Mouse (Mus musculus): ENCODE measurements around the gene Atp10a. TPM values are rescaled to one million over a fixed set of nuclear protein-coding genes. Genes with fewer than 3 reads are reported as not detected.

The Atp10a gene
- polyA plus RNA-seq, 1 experiment = 9.9 TPM

- Histone ChIP-seq H3K36me3 (ENCODE audit: control insufficient read depth, insufficient read depth, low read length, poor library complexity, severe bottlenecking) (no peaks in the 10 kb centered on the region), H3K4me1 (ENCODE audit: control insufficient read depth, insufficient read depth, low read length) (no peaks in the 10 kb centered on the region), H3K4me3 (ENCODE audit: low read depth, low read length) (no peak overlapping the region), H3K27ac (ENCODE audit: insufficient read depth, low read length) (no peak overlapping the region), H3K9ac (ENCODE audit: low read depth, poor library complexity, severe bottlenecking) (no peak overlapping the region), H3K27me3 (ENCODE audit: control insufficient read depth, insufficient read depth, low read length, poor library complexity, severe bottlenecking) (no peaks in the 10 kb centered on the region), H3K9me3 (replicated peaks; ENCODE audit: control insufficient read depth, insufficient read depth, low read length, poor library complexity, severe bottlenecking) (no peaks in the 10 kb centered on the region)
- no peak for TF ChIP-seq EP300 (IDR thresholded peaks at IDR 0.05; ENCODE audit: insufficient read depth, low read depth, low read length)
- TF ChIP-seq POLR2A (IDR thresholded peaks at IDR 0.05; ENCODE audit: insufficient read depth, low read length) = no peak
- TF ChIP-seq CTCF (IDR thresholded peaks at IDR 0.05; ENCODE audit: low read depth, low read length) = no peak
These were observed 98.6 kb downstream of the Atp10a start for GRCm38 (mm10) chr7:58754536-58754935.

GRCm38 (mm10) chr7:58755083-58755482 lies 99.1 kb downstream of the Atp10a start:
- no peaks in the 10 kb centered on the region for H3K4me1 ChIP-seq (ENCODE audit: control insufficient read depth, insufficient read depth, low read length)
- H3K9me3 ChIP-seq (replicated peaks; ENCODE audit: control insufficient read depth, insufficient read depth, low read length, poor library complexity, severe bottlenecking) = no peaks in the 10 kb centered on the region
- H3K27ac ChIP-seq (ENCODE audit: insufficient read depth, low read length) = no peak overlapping the region
- H3K4me3 ChIP-seq (ENCODE audit: low read depth, low read length) = no peak overlapping the region
- H3K36me3 ChIP-seq (ENCODE audit: control insufficient read depth, insufficient read depth, low read length, poor library complexity, severe bottlenecking) = no peaks in the 10 kb centered on the region
- TF ChIP-seq POLR2A (IDR thresholded peaks at IDR 0.05; ENCODE audit: insufficient read depth, low read length) (no peak), EP300 (IDR thresholded peaks at IDR 0.05; ENCODE audit: insufficient read depth, low read depth, low read length) (no peak), CTCF (IDR thresholded peaks at IDR 0.05; ENCODE audit: low read depth, low read length) (no peak)
- no peaks in the 10 kb centered on the region for H3K27me3 ChIP-seq (ENCODE audit: control insufficient read depth, insufficient read depth, low read length, poor library complexity, severe bottlenecking)
- no peak overlapping the region for H3K9ac ChIP-seq (ENCODE audit: low read depth, poor library complexity, severe bottlenecking)

GRCm38 (mm10) chr7:58755846-58756245 lies 99.9 kb downstream of the Atp10a start:
- no peak overlapping the region for H3K27ac ChIP-seq (ENCODE audit: insufficient read depth, low read length)
- H3K27me3 ChIP-seq (ENCODE audit: control insufficient read depth, insufficient read depth, low read length, poor library complexity, severe bottlenecking) = no peaks in the 10 kb centered on the region
- TF ChIP-seq CTCF (IDR thresholded peaks at IDR 0.05; ENCODE audit: low read depth, low read length) (no peak), EP300 (IDR thresholded peaks at IDR 0.05; ENCODE audit: insufficient read depth, low read depth, low read length) (no peak), POLR2A (IDR thresholded peaks at IDR 0.05; ENCODE audit: insufficient read depth, low read length) (no peak)
- H3K4me1 ChIP-seq (ENCODE audit: control insufficient read depth, insufficient read depth, low read length) = no peaks in the 10 kb centered on the region
- H3K4me3 ChIP-seq (ENCODE audit: low read depth, low read length) = no peak overlapping the region
- no peaks in the 10 kb centered on the region for H3K9me3 ChIP-seq (replicated peaks; ENCODE audit: control insufficient read depth, insufficient read depth, low read length, poor library complexity, severe bottlenecking)
- no peak overlapping the region for H3K9ac ChIP-seq (ENCODE audit: low read depth, poor library complexity, severe bottlenecking)
- no peaks in the 10 kb centered on the region for H3K36me3 ChIP-seq (ENCODE audit: control insufficient read depth, insufficient read depth, low read length, poor library complexity, severe bottlenecking)

- Histone ChIP-seq H3K27me3 (ENCODE audit: control insufficient read depth, insufficient read depth, low read length, poor library complexity, severe bottlenecking) (no peaks in the 10 kb centered on the region), H3K36me3 (ENCODE audit: control insufficient read depth, insufficient read depth, low read length, poor library complexity, severe bottlenecking) (no peaks in the 10 kb centered on the region), H3K4me3 (ENCODE audit: low read depth, low read length) (no peak overlapping the region), H3K4me1 (ENCODE audit: control insufficient read depth, insufficient read depth, low read length) (no peaks in the 10 kb centered on the region), H3K9me3 (replicated peaks; ENCODE audit: control insufficient read depth, insufficient read depth, low read length, poor library complexity, severe bottlenecking) (no peaks in the 10 kb centered on the region), H3K27ac (ENCODE audit: insufficient read depth, low read length) (no peak overlapping the region), H3K9ac (ENCODE audit: low read depth, poor library complexity, severe bottlenecking) (no peak overlapping the region)
- TF ChIP-seq POLR2A (IDR thresholded peaks at IDR 0.05; ENCODE audit: insufficient read depth, low read length) (no peak), CTCF (IDR thresholded peaks at IDR 0.05; ENCODE audit: low read depth, low read length) (no peak), EP300 (IDR thresholded peaks at IDR 0.05; ENCODE audit: insufficient read depth, low read depth, low read length) (no peak)
These were observed 101.4 kb downstream of the Atp10a start for GRCm38 (mm10) chr7:58757331-58757730.

GRCm38 (mm10) chr7:58758396-58758795 lies 102.4 kb downstream of the Atp10a start:
- TF ChIP-seq CTCF (IDR thresholded peaks at IDR 0.05; ENCODE audit: low read depth, low read length) (no peak), EP300 (IDR thresholded peaks at IDR 0.05; ENCODE audit: insufficient read depth, low read depth, low read length) (no peak), POLR2A (IDR thresholded peaks at IDR 0.05; ENCODE audit: insufficient read depth, low read length) (no peak)
- Histone ChIP-seq H3K27me3 (ENCODE audit: control insufficient read depth, insufficient read depth, low read length, poor library complexity, severe bottlenecking) (no peaks in the 10 kb centered on the region), H3K4me1 (ENCODE audit: control insufficient read depth, insufficient read depth, low read length) (no peaks in the 10 kb centered on the region)

GRCm38 (mm10) chr7:58759265-58759664 lies 103.3 kb downstream of the Atp10a start:
- TF ChIP-seq CTCF (IDR thresholded peaks at IDR 0.05; ENCODE audit: low read depth, low read length) = no peak
- TF ChIP-seq POLR2A (IDR thresholded peaks at IDR 0.05; ENCODE audit: insufficient read depth, low read length) = no peak
- no peak for TF ChIP-seq EP300 (IDR thresholded peaks at IDR 0.05; ENCODE audit: insufficient read depth, low read depth, low read length)
- H3K27ac ChIP-seq (ENCODE audit: insufficient read depth, low read length) = no peak overlapping the region
- no peak overlapping the region for H3K9ac ChIP-seq (ENCODE audit: low read depth, poor library complexity, severe bottlenecking)
- H3K36me3 ChIP-seq (ENCODE audit: control insufficient read depth, insufficient read depth, low read length, poor library complexity, severe bottlenecking) = no peaks in the 10 kb centered on the region
- H3K4me3 ChIP-seq (ENCODE audit: low read depth, low read length) = no peak overlapping the region
- H3K9me3 ChIP-seq (replicated peaks; ENCODE audit: control insufficient read depth, insufficient read depth, low read length, poor library complexity, severe bottlenecking) = no peaks in the 10 kb centered on the region
- H3K4me1 ChIP-seq (ENCODE audit: control insufficient read depth, insufficient read depth, low read length) = no peaks in the 10 kb centered on the region
- no peaks in the 10 kb centered on the region for H3K27me3 ChIP-seq (ENCODE audit: control insufficient read depth, insufficient read depth, low read length, poor library complexity, severe bottlenecking)

More at GRCm38 (mm10) chr7:58758396-58758795, 102.4 kb downstream of the Atp10a start:
- H3K4me3 ChIP-seq (ENCODE audit: low read depth, low read length) = no peak overlapping the region
- no peak overlapping the region for H3K27ac ChIP-seq (ENCODE audit: insufficient read depth, low read length)
- H3K36me3 ChIP-seq (ENCODE audit: control insufficient read depth, insufficient read depth, low read length, poor library complexity, severe bottlenecking) = no peaks in the 10 kb centered on the region
- H3K9me3 ChIP-seq (replicated peaks; ENCODE audit: control insufficient read depth, insufficient read depth, low read length, poor library complexity, severe bottlenecking) = no peaks in the 10 kb centered on the region
- no peak overlapping the region for H3K9ac ChIP-seq (ENCODE audit: low read depth, poor library complexity, severe bottlenecking)

All from ES-Bruce4 (cell line).